7 mouse cellular contexts compared by ENCODE assay signal in genomic region chr13:3495526-3495925, GRCm38 (mm10).
"Had no signal": no experiment of that assay in that cellular context is flagged by ENCODE, and none has a peak within 500 bp of the region (broad histone marks: within the 10 kb centered on the region; RNA-seq: fewer than 3 reads in every experiment).

No protein-coding gene starts in this region.

- DNase-seq: lung, adult 2 months; lung, postnatal 14 days; lung, postnatal 36 days; right cerebral cortex, postnatal 14 days; thymus, adult 2 months; thymus, postnatal 25 days; thymus, postnatal 4 days had no signal
